Mouse (Mus musculus) telencephalon, adult 2 months (tissue): ENCODE measurements at regions not wholly inside any gene's neighbourhood (a gene's known extent, or its start where the extent isn't known, plus 50 kb on each side); places are given as distances from the start of the nearest gene placed in this dataset.

Experiments
- DNase-seq: peaks from one replicate; pipeline ENCODE4 v3.0.0-alpha.2; 2011; ENCODE audit warnings: low read depth, low spot score

GRCm38 (mm10) chr14:47795062-47795461 lies 146.8 kb downstream of the Ktn1 start:
- no peak for DNase-seq

GRCm38 (mm10) chr14:47798203-47798602 lies 150.0 kb downstream of the Ktn1 start:
- no peak for DNase-seq

- DNase-seq, result no peak
Measured at GRCm38 (mm10) chr14:47799564-47799963, 151.3 kb downstream of the Ktn1 start.

DNA sequence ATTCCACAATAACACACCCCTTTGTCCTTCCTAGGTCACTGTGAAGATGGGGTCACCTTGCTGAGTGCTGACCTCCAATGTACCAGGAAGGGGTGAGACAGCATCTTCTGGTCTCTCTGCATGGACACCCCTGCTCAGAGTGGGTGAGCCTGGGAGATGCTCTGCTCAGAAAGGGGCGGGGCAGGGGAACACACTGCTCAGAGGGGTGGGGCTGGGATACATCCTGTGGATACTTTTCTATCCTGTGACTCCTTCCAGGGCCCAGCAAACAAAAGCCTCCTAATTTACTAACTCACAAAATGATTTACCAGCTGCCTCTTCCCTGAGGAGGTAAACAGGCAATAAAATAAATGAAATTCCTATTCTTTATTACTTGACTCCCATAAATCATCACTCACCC lies 157.0 kb downstream of the Ktn1 start:
- DNase-seq, result no peak

DNA sequence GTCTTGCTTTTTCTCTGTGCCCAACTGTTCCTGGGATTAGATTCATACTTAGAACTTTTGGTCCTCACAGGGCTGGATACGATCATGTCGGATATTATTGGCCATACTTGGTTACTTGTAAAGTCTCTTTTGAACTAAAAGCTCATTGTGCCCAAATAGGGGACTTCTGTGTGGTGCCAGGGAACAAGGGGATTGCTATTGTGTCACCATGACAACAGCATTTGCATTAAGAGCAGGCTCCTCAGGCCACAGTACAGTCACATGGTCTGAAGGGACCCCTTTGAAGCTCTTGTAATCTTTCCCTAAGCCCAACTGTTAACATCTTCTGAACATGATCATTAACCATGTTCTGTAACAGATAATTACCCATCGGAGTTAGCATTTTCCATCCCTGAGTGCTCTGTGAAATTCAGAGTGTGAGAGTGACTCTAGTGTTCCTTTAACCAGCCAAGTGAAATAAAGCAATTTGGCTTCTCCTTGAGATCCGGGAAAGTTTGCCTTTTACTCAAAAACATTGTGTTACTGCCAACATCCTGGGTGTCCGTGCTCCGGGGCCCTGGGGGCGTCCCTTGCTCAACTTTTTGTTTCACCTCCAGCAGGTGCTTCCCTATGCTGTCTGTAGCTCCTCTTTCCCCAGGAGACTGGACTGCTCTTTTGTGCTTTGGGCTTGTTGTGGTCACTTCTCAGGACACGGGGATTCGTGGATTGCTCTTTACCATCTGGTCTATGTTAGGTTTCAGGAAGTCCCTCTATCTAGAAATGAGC lies 157.7 kb downstream of the Ktn1 start:
- DNase-seq, result no peak

DNA sequence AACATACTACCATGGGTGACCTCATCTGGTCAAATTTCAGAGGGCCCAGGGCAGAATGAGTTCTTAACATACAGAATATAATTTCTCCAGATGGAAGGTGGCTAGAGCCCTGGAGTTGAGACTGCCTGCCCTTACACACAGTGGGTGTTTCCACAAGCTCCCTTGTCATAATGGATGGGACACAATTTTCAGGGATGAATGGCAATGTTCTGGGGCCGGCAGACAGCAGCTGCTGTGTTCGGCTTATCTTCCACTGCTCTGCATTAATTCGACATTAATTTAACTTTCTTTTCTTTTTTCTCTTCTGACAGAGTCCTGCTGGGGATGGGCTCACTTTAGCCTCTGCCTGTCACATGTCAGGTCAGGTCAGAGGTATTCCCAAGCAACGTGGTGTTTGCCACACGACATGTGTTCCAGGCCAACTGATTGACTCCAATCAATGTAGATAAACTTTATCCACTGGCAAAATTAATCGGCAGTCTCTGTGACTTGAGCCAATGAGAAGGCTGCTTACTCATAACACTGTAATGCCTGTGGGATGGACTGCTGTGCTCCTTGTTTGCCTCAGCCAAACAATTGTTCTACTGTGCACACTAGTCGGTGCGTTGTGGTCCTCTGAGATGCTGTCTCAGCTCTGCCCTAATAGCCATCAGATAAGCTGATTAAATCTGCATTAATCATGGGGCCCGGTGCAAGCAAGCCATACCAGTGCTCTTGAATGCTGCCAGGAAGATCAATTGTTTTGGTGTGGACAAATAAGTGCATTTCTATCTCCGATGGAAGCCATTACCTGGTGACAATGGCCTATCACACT lies 160.1 kb downstream of the Ktn1 start:
- no peak for DNase-seq

GRCm38 (mm10) chr14:47818224-47818623 lies 170.0 kb downstream of the Ktn1 start:
- DNase-seq, result no peak

DNA sequence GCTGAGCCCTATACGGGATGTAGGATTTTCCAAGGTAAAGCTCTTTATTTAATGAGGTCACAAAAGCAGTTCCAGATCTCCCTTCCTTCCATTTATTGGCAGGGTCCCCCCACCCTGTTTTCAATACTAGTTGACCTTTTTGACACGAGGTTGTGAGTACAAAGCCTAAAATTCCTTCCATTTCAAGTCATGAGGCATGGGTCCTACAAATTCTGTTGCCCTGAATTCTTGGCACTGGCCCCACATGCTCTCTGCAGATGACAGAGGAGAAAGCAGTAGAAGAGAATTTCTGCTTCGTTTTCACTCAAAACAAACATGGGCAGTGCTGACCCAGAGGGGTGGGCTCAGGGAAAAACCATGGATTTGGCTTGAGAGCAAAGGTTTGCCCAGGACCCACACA lies 170.4 kb downstream of the Ktn1 start:
- DNase-seq, result no peak

DNA sequence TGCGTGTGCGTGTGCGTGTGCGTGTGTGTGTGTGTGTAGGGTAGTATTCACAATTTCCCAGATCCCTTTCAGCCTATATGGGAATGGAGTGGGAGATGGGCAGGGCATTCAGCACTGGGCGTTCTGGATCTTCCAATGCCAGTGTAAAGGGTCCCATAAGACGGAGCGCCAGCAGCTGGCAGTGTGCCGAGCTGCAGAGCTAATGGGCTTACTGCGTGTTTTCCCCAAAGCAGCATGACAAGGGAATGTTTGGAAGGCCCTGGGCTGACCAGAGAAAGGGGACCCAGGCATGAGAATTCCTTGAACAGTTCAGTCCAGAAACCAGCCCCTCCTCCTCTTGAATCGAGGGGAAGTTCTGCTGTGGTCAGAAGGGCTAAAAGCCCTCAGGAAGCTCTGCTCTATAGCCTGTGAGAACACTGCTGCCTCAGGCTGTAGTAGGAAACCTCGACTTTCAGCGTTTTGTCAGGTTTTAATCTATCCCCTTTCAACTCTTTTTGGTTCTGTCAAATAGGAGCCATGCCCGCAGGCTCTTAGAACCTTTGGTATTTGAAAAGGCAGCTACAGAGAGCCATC lies 172.4 kb downstream of the Ktn1 start:
- DNase-seq, result no peak

DNA sequence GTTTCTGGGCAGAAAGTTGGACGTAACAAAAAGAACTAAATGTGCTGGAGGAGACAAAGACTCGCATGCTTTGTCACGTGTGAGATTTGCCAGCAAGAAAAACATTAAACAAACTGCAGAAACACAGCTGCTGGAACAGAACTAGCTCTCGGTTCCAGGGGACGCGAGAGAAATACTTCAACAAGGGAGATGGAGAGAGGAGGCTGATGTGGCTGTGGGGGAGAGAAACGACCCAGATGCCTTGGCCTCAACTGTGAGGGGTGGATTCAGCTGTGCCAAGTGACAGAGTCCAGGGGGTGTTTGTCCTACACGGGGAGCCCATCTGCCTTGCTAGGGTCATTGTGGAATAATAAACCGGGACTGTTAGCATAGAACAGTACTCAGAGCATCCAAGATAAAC lies 174.9 kb downstream of the Ktn1 start:
- DNase-seq, result no peak

GRCm38 (mm10) chr14:47823696-47824095 lies 175.4 kb downstream of the Ktn1 start:
- no peak for DNase-seq

DNA sequence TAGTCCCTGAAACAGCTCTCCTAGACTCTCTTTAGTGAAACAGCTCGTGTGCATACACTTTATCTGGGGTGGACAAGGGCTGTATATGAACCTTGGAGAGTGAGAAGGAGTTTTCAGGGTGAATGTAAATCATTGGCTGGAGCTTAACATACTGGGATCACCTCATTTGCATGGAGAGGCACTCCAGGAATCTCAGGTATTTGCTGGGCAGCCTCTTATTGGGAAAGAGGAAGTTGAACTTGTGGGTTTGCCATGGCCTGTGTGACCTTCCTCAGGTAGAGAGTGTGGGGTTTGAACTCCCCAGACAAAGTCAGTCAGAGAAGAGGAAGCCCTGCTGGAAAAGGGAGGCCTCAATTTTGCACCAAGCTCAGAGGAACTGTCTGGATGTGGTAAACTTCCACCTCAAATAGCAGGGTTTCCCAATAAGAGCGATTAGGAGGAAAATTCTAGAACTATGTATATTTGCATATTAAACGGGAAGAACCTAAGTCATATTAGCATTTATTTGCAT lies 177.3 kb downstream of the Ktn1 start:
- no peak for DNase-seq

DNA sequence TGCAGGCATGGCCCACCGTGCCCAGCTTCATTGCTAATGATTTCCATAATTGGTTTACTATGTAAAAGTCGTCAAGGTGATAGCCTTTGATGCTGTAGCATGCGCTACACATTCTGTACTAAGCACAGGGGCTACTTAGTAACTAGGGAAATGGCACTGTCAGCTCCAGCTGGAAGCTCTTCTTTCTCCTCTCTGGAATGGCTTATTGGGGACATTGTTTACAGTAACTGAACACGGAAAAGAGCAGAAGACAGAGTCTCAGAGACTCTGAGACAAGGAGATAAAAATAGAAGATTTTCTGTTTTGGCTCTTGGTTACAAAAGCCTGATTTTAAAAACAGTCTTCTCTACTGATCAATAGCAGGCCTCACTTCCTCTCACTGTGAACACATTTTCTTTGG lies 178.3 kb downstream of the Ktn1 start:
- DNase-seq, result no peak

GRCm38 (mm10) chr14:47827623-47828022 lies 179.4 kb downstream of the Ktn1 start:
- no peak for DNase-seq

GRCm38 (mm10) chr14:47833696-47834095 lies 185.4 kb downstream of the Ktn1 start:
- no peak for DNase-seq

- no peak for DNase-seq
Measured at GRCm38 (mm10) chr14:47835408-47835807, 187.2 kb downstream of the Ktn1 start.

DNA sequence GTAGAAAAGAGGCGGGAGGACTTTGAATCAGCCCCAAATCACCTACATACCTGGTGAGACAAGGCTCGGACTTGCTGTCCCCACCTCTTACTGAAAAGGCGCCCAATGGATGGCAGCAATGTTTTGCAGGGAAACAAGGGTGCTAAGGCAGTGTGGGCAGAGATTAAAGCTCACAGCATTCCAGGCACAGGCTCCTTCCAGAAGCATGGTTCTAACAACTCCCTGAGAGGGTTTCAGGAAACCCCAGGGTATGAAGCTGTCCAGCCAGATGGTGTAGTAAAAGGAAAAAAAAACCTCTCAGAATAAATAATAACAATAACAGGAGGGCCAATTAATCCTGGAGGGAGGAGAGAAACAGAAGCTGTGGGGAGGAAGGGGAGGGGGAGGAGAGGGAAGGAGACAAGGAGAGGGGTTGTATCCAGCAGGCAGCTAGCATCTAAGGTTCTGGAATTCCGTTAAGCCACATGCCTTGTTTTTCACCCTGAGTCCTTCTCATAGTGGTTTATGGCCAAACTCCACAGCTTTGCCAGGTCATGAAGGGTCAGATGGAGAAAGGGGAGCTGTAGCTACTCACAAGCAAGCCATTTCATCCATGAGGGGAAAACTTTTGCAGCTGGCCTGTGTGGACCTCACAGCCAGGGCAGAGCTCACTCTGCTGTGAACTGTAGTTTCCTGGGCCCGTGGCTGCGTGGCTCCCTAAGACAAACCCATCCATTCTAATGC lies 191.4 kb downstream of the Ktn1 start:
- DNase-seq, result no peak

- no peak for DNase-seq
Measured at GRCm38 (mm10) chr14:47844366-47844765, 196.1 kb downstream of the Ktn1 start.

DNA sequence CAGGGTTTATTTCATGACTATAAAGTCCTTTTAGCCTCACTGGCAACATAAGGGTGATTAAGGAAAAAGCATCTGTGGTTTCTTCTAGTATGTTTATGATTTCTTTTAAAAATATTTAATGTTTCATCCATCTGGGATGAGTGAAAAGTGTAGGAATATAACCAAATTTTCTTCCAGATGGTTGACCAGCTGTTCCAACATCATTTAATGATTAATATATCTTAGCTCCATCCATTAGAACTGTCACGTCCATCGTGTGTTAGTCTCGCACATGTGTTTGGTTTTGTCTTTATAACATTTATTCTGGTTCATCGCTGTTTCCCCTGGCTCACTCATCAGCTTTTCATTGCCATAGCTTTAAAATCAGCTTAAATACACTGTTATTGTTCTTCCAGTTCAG lies 200.6 kb downstream of the Ktn1 start:
- DNase-seq, result no peak

- DNase-seq, result no peak
Measured at GRCm38 (mm10) chr14:47856280-47856765, 208.1 kb downstream of the Ktn1 start.

DNA sequence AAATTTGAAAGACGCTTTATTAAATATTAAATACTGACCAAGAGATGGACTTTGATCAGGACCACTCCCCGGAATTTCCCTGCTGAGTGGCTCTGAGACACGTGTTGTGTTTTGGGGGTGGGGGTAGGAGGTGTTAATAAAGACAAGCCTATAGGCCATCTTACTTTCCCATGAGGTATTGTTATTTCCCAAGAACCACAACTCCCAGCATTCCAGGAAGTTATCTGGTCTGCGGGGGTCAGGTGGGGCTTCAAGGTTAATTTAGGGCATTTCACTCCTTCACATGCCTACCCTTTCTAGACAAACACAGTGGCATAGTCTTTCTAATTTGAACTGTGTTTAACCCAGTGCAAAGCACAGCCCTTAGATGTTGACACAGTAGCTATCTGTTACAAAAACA lies 209.0 kb downstream of the Ktn1 start:
- no peak for DNase-seq
